Mouse (Mus musculus): ENCODE data around the gene Zfp760. TPM values are rescaled to one million over a fixed set of nuclear protein-coding genes. Genes with fewer than 3 reads are reported as not detected.
"Not testable (repeated sequence)": the region's sequence is repeated elsewhere in the genome, so short reads cannot be mapped to it uniquely, and the experiment has no call there.

Gene Zfp760
- polyA plus RNA-seq (2015; fragmentation: Nextera tagmentation; extraction: Ambion mirVana), result 3.8 and 5.0 TPM in 2 replicates

DNA sequence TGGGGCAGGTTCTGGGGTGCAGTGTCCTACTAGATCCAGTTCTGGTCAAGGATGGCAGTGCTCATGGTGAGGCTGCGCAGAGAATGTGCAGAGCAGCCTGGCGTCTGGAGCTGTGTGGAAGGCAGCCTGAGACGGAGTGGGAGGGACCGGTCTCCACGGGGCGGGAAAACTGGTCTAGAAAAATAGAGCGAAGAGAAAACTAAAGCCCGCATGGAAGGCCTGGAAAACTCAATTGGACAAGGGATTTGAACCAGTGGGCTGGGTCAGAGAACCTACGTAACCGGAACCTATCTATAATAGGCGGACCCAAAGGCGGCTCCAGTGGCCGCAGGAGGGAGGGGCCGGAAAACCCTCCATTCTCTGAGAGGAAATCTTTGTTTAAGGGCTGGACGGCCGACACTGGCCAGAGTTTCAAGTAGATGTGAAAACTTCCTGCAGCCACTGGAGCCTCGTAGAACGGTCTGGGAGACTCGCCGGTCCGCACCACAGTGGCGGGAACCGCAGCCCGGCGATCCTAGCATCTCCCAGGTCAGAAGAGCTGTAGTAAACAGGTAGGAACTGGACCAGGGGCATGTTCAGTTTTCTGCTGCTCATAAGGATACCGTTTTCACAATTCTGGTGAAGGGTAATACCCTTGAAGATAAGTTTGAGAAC lies at the start of gene Zfp760:
Gene Zfp760, plus strand, starts transcription at position 399 of the 654 bp plus-strand sequence.
- peak within 1 kb of the TSS; percentile 87 for H3K9ac ChIP-seq
- no peaks in the 10 kb centered on the region for H3K9me3 ChIP-seq (replicated peaks)
- peaks cover 40% of the 10 kb centered on the region for H3K4me1 ChIP-seq (replicated peaks)
- H3K27ac ChIP-seq, result peak within 1 kb of the TSS; percentile 91
- H3K4me2 ChIP-seq, result peak within 1 kb of the TSS; percentile 72
- H3K4me3 ChIP-seq (replicated peaks), result peak within 1 kb of the TSS; percentile 82
- H3K27me3 ChIP-seq, result no peaks in the 10 kb centered on the region
- H3K36me3 ChIP-seq, result peaks cover 16% of the 10 kb centered on the region
- peak; percentile 79 for DNase-seq
- peak; percentile 79 for ATAC-seq (ENCODE audit: low read depth)
- 3% methylated on average over 26 of the region's 26 CpGs for WGBS (ENCODE audit: insufficient replicate concordance)

DNA sequence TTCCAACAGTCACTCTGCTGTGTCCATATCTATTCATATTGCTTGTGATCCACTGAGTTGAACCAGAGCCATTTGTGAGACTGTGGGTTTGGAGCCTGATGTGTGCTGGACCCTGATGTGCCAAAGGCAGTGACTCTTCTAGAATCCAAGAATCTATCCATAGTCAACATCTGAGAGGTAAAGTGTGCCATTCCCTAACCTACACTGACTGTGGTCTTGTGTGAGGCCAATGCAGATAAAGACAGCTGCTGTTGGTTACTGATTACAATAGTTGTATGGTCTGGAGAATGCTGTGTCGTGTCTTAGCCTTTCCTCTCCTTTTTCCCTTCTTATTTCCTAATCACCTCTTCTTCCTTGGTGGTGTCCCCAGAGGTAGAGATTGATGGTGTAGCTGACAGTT lies 28.7 kb upstream of the Zfp760 start:
- peak overlapping the region; percentile 90 for H3K27ac ChIP-seq
- H3K27me3 ChIP-seq; H3K36me3 ChIP-seq; H3K9me3 ChIP-seq (replicated peaks): not testable (repeated sequence)
- 4% methylated on average over 1 of the region's 1 CpGs for WGBS (ENCODE audit: insufficient replicate concordance)
- peaks cover 22% of the 10 kb centered on the region for H3K4me1 ChIP-seq (replicated peaks)
- H3K4me3 ChIP-seq (replicated peaks), result peak overlapping the region; percentile 32
- H3K9ac ChIP-seq, result peak overlapping the region; percentile 41
- DNase-seq (peak; percentile 53), ATAC-seq (ENCODE audit: low read depth) (peak; percentile 47)
- peak overlapping the region; percentile 77 for H3K4me2 ChIP-seq

DNA sequence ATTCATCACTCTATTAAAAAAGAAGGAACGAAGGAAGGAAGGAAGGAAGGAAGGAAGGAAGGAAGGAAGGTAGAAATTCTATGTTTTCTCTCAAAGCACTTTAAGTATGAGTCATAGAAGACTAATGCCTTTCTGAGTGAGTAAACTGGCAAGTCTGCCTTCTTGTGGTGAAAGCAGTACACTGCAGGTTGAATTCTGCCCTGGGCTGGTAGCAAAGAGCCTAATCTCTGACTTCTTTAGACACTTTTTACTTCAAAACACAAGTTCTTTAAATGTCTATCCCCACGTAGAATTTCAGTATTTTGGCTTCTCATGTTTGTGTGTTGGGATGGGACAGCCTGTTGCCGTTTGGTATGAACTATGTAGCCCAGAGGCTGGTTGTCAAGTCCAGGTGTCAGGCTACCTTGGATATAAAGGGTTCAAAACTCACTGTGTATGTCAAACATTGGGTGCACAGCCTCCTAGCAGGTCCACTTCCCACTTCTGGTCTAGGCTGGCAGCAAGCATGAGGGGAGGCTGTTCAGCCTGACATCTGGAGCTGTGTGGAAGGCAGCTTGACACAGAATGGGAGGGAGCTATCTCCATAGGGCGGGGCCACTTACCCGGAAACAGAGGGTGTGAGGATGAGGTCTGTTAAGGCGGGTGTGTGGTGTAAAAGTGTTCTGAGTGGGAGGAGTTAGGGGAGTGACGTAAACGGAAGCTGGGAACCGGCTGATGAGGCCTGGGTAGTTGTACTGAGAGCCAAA lies 28.1 kb upstream of the Zfp760 start:
- 2% methylated on average over 9 of the region's 9 CpGs for WGBS (ENCODE audit: insufficient replicate concordance)
- Histone ChIP-seq H3K4me3 (replicated peaks) (peak overlapping the region; percentile 64), H3K27me3 (no peaks in the 10 kb centered on the region), H3K27ac (peak overlapping the region; percentile 90), H3K36me3 (no peaks in the 10 kb centered on the region), H3K9ac (peak overlapping the region; percentile 77), H3K9me3 (replicated peaks) (no peaks in the 10 kb centered on the region), H3K4me2 (peak overlapping the region; percentile 77), H3K4me1 (replicated peaks) (peaks cover 22% of the 10 kb centered on the region)
- ATAC-seq (ENCODE audit: low read depth), result peak; percentile 100
- DNase-seq, result peak; percentile 93

DNA sequence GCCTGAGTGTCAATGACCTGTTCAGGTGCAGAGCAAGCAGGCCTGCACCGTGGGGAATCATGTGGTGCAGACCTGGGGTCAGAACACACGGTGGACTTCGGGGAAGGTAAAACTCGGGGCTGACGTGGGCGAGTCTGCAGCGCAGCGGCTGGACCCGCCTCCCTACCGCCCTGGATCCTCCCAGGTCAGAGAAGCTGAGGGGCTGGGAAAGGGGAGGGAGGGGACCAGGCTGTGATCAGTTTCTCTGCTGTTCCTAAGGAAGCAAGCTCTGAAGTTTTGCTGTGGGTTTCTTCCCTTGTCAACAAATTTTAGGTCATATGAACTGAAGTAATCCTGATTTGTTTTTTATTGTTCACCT lies 27.5 kb upstream of the Zfp760 start:
- not testable (repeated sequence) for H3K27me3 ChIP-seq; DNase-seq; H3K9me3 ChIP-seq (replicated peaks); H3K36me3 ChIP-seq
- ATAC-seq (ENCODE audit: low read depth), result peak; percentile 86
- peak overlapping the region; percentile 77 for H3K4me2 ChIP-seq
- peaks cover 22% of the 10 kb centered on the region for H3K4me1 ChIP-seq (replicated peaks)
- H3K27ac ChIP-seq, result peak overlapping the region; percentile 90
- peak overlapping the region; percentile 64 for H3K4me3 ChIP-seq (replicated peaks)
- peak overlapping the region; percentile 61 for H3K9ac ChIP-seq
- WGBS (ENCODE audit: insufficient replicate concordance), result 1% methylated on average over 10 of the region's 10 CpGs

DNA sequence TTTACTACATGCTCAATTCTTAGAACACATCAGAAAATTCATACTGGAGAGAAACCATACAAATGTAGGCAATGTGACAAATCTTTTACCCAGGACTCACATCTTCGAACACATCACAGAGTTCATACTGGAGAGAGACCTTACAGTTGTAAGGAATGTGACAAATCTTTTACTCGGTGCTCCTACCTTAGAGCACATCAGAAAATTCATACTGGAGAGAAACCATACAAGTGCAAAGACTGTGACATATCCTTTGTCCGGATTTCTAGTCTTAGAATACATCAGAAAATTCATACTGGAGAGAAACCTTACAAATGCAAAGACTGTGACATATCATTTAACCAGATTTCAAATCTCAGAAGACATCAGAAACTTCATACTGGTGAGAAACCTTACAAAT lies 16.0 kb upstream of the Zfp760 start, which contains the start of gene Gm10226:
Gene Gm10226, plus strand, starts transcription at position 301 of the 400 bp plus-strand sequence.
- Histone ChIP-seq H3K27ac (no peak within 1 kb of the TSS), H3K36me3 (peaks cover 21% of the 10 kb centered on the region), H3K9me3 (replicated peaks) (no peaks in the 10 kb centered on the region), H3K9ac (no peak within 1 kb of the TSS), H3K4me3 (replicated peaks) (no peak within 1 kb of the TSS), H3K4me2 (no peak within 1 kb of the TSS), H3K4me1 (replicated peaks) (peaks cover 3% of the 10 kb centered on the region; the same call in 1 of the 2 replicates), H3K27me3 (no peaks in the 10 kb centered on the region)
- DNase-seq (no peak), ATAC-seq (ENCODE audit: low read depth) (no peak)
- 71% methylated on average over 3 of the region's 3 CpGs for WGBS (ENCODE audit: insufficient replicate concordance)

DNA sequence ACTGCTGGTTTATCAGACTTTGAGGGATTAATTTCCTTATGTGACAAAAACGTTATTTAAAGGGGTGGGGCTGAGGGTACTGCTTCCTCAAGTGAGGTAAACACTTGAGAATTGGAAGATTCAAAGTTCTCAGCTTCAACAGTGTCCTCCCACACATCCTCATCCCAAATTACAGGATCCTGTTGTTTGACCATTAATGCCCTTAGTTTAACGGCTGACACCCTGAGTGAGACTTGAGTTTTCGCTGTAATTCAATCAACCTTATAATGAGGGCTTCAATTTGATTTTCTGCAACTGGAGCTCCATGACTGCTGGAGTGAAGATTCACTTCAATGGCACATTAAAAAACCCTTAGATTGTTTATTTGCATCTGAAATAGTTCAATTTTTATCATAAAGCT lies 14.2 kb upstream of the Zfp760 start:
- peaks cover 3% of the 10 kb centered on the region; the same call in 1 of the 2 replicates for H3K4me1 ChIP-seq (replicated peaks)
- no peaks in the 10 kb centered on the region for H3K9me3 ChIP-seq (replicated peaks)
- no peak overlapping the region for H3K9ac ChIP-seq
- WGBS (ENCODE audit: insufficient replicate concordance), result 79% methylated on average over 3 of the region's 3 CpGs
- DNase-seq, result no peak
- no peak overlapping the region for H3K27ac ChIP-seq
- H3K36me3 ChIP-seq, result peaks cover 21% of the 10 kb centered on the region
- no peak overlapping the region for H3K4me3 ChIP-seq (replicated peaks)
- no peak for ATAC-seq (ENCODE audit: low read depth)
- H3K27me3 ChIP-seq, result no peaks in the 10 kb centered on the region
- H3K4me2 ChIP-seq, result no peak overlapping the region

DNA sequence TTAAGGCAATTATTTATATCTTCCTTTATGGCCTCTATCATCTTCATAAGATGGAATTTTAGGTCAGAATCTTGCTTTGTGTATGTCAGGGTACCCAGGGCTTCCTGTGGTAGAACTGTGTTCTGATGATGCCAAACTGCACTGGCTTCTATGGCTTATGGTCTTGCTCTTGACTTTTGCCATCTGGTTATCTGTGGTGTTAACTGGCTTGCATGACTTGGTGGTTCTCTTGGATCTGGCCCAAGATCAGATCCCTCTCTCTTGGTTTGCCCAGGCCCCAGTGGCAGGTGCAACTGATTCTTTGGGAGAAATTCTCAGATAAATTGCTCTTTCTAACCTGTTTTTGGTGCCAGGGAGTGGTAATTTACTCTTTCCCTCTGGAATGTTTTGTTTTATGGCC lies 11.5 kb upstream of the Zfp760 start:
- ATAC-seq (ENCODE audit: low read depth), result peak; percentile 48; the same call in 1 of the 2 replicates
- Histone ChIP-seq H3K27me3 (no peaks in the 10 kb centered on the region), H3K36me3 (peaks cover 6% of the 10 kb centered on the region), H3K4me1 (replicated peaks) (peaks cover 10% of the 10 kb centered on the region; the same call in 1 of the 2 replicates), H3K4me2 (no peak overlapping the region), H3K4me3 (replicated peaks) (no peak overlapping the region), H3K9me3 (replicated peaks) (no peaks in the 10 kb centered on the region), H3K27ac (no peak overlapping the region), H3K9ac (no peak overlapping the region)
- no peak for DNase-seq

DNA sequence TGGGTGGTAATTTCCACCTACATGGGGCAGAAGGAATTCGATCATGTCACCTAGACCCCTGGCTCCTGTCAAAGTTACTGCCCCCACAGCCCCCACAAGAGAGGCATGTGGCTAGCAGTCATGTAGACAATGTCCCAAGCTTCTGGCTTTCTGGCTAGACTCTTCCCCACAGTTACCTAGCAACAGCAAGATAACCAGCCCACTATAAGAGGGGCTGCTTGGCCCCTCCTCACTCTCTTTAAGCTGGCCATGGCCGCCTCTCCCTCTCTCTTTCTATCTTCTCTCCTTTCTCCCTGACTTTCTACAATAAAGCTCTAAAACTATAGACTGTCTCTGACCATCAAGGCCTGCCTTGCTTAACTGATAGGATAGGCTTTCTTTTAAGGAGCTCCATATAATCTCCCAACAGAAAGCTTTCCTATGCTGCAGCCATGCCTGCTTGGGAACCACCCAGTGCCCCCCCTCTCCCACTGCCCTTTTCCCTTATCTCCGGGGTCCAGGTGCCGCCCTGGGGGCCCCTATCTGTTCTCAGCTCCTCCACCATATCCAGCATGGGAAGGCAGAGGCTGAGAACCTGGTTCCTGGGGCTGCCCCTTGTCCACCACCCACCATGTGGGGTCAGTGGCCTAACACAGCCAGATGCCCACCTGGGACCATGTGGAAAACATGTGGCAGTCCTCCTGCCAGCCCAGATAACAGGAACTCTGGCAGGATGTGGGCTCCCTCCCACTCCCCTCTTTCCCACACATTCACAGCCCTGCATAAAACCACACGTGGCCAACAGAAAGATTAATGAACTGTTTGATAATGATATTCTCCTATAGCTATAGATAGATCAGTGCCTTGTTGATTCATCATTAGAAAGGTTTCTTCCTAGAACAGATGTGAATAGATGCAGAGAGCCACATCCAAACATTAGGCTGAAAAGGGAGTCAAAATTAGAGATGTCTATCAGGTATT lies 5.0 kb upstream of the Zfp760 start:
- H3K9me3 ChIP-seq (replicated peaks), result no peaks in the 10 kb centered on the region
- H3K27ac ChIP-seq, result peak overlapping the region; percentile 90
- WGBS (ENCODE audit: insufficient replicate concordance), result 7% methylated on average over 5 of the region's 5 CpGs
- H3K4me2 ChIP-seq, result peak overlapping the region; percentile 65
- H3K9ac ChIP-seq, result peak overlapping the region; percentile 64
- peaks cover 45% of the 10 kb centered on the region for H3K4me1 ChIP-seq (replicated peaks)
- no peaks in the 10 kb centered on the region for H3K36me3 ChIP-seq
- ATAC-seq (ENCODE audit: low read depth) (peak; percentile 97), DNase-seq (peak; percentile 91)
- no peaks in the 10 kb centered on the region for H3K27me3 ChIP-seq
- H3K4me3 ChIP-seq (replicated peaks), result peak overlapping the region; percentile 36

DNA sequence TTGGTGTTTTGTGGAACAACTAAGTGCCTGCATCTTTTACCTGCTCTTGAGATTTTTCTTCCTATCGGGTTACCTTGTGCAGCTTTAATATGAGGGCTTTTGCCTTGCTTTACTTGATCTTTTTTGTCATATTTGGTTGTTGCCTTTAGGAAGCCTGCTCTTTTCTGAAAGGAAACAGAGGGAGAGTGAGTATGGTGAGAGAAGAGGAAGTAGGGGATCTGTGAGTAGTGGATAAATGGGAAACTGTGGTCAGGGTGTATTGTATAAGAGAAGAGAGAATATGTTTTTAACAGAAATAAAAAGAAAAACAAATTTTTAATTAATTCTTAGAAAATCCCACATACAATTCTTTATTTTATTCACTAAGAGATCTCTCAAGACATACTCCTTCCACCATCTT lies 4.1 kb upstream of the Zfp760 start:
- ATAC-seq (ENCODE audit: low read depth), result no peak
- Histone ChIP-seq H3K27ac (peak overlapping the region; percentile 90), H3K9me3 (replicated peaks) (no peaks in the 10 kb centered on the region)

DNA sequence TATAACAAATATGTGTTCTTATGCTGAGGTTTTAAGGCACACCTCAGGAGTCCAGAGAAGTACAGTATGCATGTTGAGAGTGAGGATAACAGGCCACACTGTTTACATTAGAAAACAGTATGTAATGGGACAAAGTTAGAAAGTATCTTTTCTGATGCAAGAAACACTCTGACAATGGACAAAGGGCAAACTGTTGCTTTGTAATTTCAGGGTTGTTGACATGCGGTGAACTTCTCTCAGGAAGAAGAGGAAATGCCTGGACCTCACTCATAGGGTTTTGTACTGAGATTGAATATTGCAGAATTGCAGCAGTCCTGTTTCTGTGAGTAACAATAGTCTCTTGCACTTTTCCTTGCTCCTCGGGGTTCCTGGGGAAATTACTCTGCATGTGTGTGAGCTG lies 860 bp downstream of the Zfp760 start:
- H3K27me3 ChIP-seq, result no peaks in the 10 kb centered on the region
- peak overlapping the region; percentile 82 for H3K4me3 ChIP-seq (replicated peaks)
- 35% methylated on average over 2 of the region's 2 CpGs for WGBS (ENCODE audit: insufficient replicate concordance)
- H3K4me1 ChIP-seq (replicated peaks), result peaks cover 31% of the 10 kb centered on the region
- H3K9ac ChIP-seq, result peak overlapping the region; percentile 87
- DNase-seq (no peak), ATAC-seq (ENCODE audit: low read depth) (no peak)
- peak overlapping the region; percentile 37; the same call in 1 of the 2 replicates for H3K27ac ChIP-seq
- H3K4me2 ChIP-seq, result peak overlapping the region; percentile 72
- no peaks in the 10 kb centered on the region for H3K9me3 ChIP-seq (replicated peaks)
- peaks cover 17% of the 10 kb centered on the region for H3K36me3 ChIP-seq

More for the DNA sequence above, 4.1 kb upstream of the Zfp760 start:
- Histone ChIP-seq H3K27me3 (no peaks in the 10 kb centered on the region), H3K9ac (peak overlapping the region; percentile 23; the same call in 1 of the 2 replicates), H3K4me3 (replicated peaks) (no peak overlapping the region), H3K4me1 (replicated peaks) (peaks cover 48% of the 10 kb centered on the region), H3K4me2 (peak overlapping the region; percentile 65; the same call in 1 of the 2 replicates), H3K36me3 (no peaks in the 10 kb centered on the region)
- WGBS (ENCODE audit: insufficient replicate concordance), result 19% methylated on average over 1 of the region's 1 CpGs
- no peak for DNase-seq

DNA sequence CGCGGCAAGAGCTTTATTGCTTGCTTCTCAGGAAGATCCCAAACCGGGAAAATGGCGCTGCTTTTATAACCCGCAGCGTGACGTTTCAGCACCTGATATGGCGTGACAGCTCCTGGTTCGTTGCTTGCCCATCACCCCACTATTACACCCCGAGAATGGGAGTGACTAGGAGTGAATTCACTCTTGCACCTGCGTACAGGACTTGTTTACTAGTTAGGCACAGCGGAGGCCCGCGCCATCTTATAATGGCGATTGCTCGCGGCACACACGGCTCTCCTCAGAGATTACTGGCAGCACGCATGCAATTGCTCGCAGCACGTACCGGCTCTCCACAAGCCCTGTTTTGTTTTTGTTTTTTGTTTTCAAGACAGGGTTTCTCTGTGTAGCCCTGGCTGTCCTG lies 23.0 kb downstream of the Zfp760 start, which contains the start of gene Zfp229:
Gene Zfp229, plus strand, starts transcription at position 301 of the 400 bp plus-strand sequence.
- H3K4me3 ChIP-seq (replicated peaks); H3K27ac ChIP-seq; H3K9me3 ChIP-seq (replicated peaks); DNase-seq; H3K27me3 ChIP-seq; H3K36me3 ChIP-seq; H3K9ac ChIP-seq; H3K4me2 ChIP-seq; ATAC-seq (ENCODE audit: low read depth): not testable (repeated sequence)
- H3K4me1 ChIP-seq (replicated peaks), result peaks cover 13% of the 10 kb centered on the region
- 87% methylated on average over 12 of the region's 22 CpGs for WGBS (ENCODE audit: insufficient replicate concordance)

Measured in liver, embryonic 13.5 days (tissue).